ENCODE assay signal across 39 mouse cellular contexts in the genomic region with DNA sequence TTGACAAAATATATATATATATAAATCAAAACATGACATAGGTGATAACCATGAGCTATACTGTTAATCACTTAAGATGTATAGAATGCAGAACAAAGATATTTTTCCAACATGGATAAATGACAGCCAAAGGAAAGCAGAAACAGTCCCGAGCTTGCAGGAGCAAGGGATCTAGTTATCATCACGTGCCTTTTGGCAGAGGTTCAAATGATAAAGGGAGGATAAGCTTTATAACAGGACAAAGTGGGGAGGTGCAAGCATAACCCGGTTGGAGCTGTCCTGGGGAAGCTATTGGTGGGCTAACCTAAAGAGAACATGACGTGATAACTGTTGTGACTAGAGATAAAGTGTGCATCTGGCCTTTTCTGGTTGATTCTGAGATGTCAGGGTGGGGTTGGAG. TPM values are rescaled to one million over a fixed set of nuclear protein-coding genes. Genes with fewer than 3 reads are reported as not detected.
"Had no signal": no experiment of that assay in that cellular context is flagged by ENCODE, and none has a peak within 500 bp of the region (broad histone marks: within the 10 kb centered on the region; RNA-seq: fewer than 3 reads in every experiment).

No protein-coding gene starts in this region.

- H3K4me2 ChIP-seq: embryonic facial prominence, embryonic 12.5 days; embryonic facial prominence, embryonic 13.5 days; embryonic facial prominence, embryonic 15.5 days; forebrain, embryonic 12.5 days; forebrain, embryonic 13.5 days; forebrain, embryonic 15.5 days had no signal

- ATAC-seq: forebrain, embryonic 13.5 days; forebrain, embryonic 14.5 days; forebrain, embryonic 15.5 days; forebrain, postnatal 0 days had no signal

- H3K36me3 ChIP-seq: forebrain, embryonic 15.5 days had no signal

- H3K27ac ChIP-seq: embryonic facial prominence, embryonic 10.5 days; embryonic facial prominence, embryonic 12.5 days; embryonic facial prominence, embryonic 13.5 days; embryonic facial prominence, embryonic 15.5 days; forebrain, embryonic 10.5 days; forebrain, embryonic 12.5 days; forebrain, embryonic 13.5 days; forebrain, embryonic 15.5 days; gastrocnemius, adult 2 months; heart, adult 2 months had no signal

- DNase-seq: cerebellum, adult 8-10 months; cerebellum, adult 9-10 months; cerebellum, adult 9-11 months; cerebellum, postnatal 10 days; cerebellum, postnatal 14 days; cerebellum, postnatal 25 days; cerebellum, postnatal 36 days; embryo, embryonic 11 days; forebrain, postnatal 0 days; gastrocnemius, adult 2 months; gastrocnemius, postnatal 10 days; gastrocnemius, postnatal 14 days; gastrocnemius, postnatal 25 days; gastrocnemius, postnatal 36 days; heart, adult 11 months; heart, adult 18-20 months; heart, adult 2 months had no signal

- H3K4me3 ChIP-seq: embryonic facial prominence, embryonic 10.5 days; embryonic facial prominence, embryonic 12.5 days; embryonic facial prominence, embryonic 13.5 days; embryonic facial prominence, embryonic 15.5 days; erythroblast, embryonic 14.5 days; forebrain, embryonic 10.5 days; forebrain, embryonic 12.5 days; forebrain, embryonic 13.5 days; forebrain, embryonic 15.5 days; gastrocnemius, adult 2 months; heart, adult 2 months had no signal

- H3K9me3 ChIP-seq: embryonic facial prominence, embryonic 12.5 days; embryonic facial prominence, embryonic 13.5 days; embryonic facial prominence, embryonic 15.5 days; forebrain, embryonic 13.5 days; forebrain, embryonic 15.5 days had no signal

- H3K27me3 ChIP-seq: embryonic facial prominence, embryonic 12.5 days; embryonic facial prominence, embryonic 13.5 days; embryonic facial prominence, embryonic 15.5 days; forebrain, embryonic 12.5 days; forebrain, embryonic 13.5 days; forebrain, embryonic 15.5 days had no signal

- H3K9ac ChIP-seq: embryonic facial prominence, embryonic 12.5 days; embryonic facial prominence, embryonic 13.5 days; embryonic facial prominence, embryonic 15.5 days; forebrain, embryonic 12.5 days; forebrain, embryonic 13.5 days; forebrain, embryonic 15.5 days; forebrain, postnatal 0 days had no signal

RNA-seq across cellular contexts. Expression of gene Tubal3, which starts 4.6 kb away (rescaled TPM):
- total RNA-seq: common myeloid progenitor, adult 5-6 weeks; forebrain, postnatal 0 days; gastrocnemius, adult 18-20 months; gastrocnemius, adult 2 months; gastrocnemius, adult 8-10 months; gastrocnemius, postnatal 10 days; gastrocnemius, postnatal 14 days; gastrocnemius, postnatal 25 days; gastrocnemius, postnatal 36 days; gastrocnemius, postnatal 4 days; granulocyte monocyte progenitor cell, adult 5-6 weeks; heart, adult 18-20 months; heart, adult 2 months; heart, adult 8-10 months had no signal
- polyA plus RNA-seq: cortical plate, adult 2 months; embryonic facial prominence, embryonic 10.5 days; embryonic facial prominence, embryonic 11.5 days; embryonic facial prominence, embryonic 12.5 days; embryonic facial prominence, embryonic 13.5 days; embryonic facial prominence, embryonic 15.5 days; erythroblast, embryonic 14.5 days; forebrain, embryonic 10.5 days; forebrain, embryonic 11.5 days; forebrain, embryonic 12.5 days; forebrain, embryonic 13.5 days; forebrain, embryonic 14.5 days; forebrain, embryonic 15.5 days; frontal cortex, adult 2 months; gonadal fat pad, adult 2 months; heart, adult 2 months had no signal

RNA-seq across cellular contexts. Expression of gene Ucn3, which starts 31.6 kb away (rescaled TPM):
- total RNA-seq: common myeloid progenitor, adult 5-6 weeks; gastrocnemius, adult 18-20 months; gastrocnemius, adult 2 months; gastrocnemius, adult 8-10 months; gastrocnemius, postnatal 10 days; gastrocnemius, postnatal 14 days; gastrocnemius, postnatal 25 days; gastrocnemius, postnatal 36 days; gastrocnemius, postnatal 4 days; granulocyte monocyte progenitor cell, adult 5-6 weeks; heart, adult 18-20 months; heart, adult 2 months; heart, adult 8-10 months had no signal
- polyA plus RNA-seq: cortical plate, adult 2 months; embryonic facial prominence, embryonic 10.5 days; embryonic facial prominence, embryonic 11.5 days; embryonic facial prominence, embryonic 12.5 days; embryonic facial prominence, embryonic 13.5 days; embryonic facial prominence, embryonic 14.5 days; embryonic facial prominence, embryonic 15.5 days; erythroblast, embryonic 14.5 days; forebrain, embryonic 10.5 days; forebrain, embryonic 11.5 days; forebrain, embryonic 12.5 days; forebrain, embryonic 13.5 days; forebrain, embryonic 14.5 days; frontal cortex, adult 2 months; gonadal fat pad, adult 2 months; heart, adult 2 months had no signal

RNA-seq across cellular contexts. Expression of gene Calm5, which starts 59.5 kb away (rescaled TPM):
- total RNA-seq: common myeloid progenitor, adult 5-6 weeks; forebrain, postnatal 0 days; gastrocnemius, adult 2 months; gastrocnemius, adult 8-10 months; gastrocnemius, postnatal 10 days; gastrocnemius, postnatal 14 days; gastrocnemius, postnatal 25 days; gastrocnemius, postnatal 36 days; gastrocnemius, postnatal 4 days; granulocyte monocyte progenitor cell, adult 5-6 weeks; heart, adult 18-20 months; heart, adult 2 months; heart, adult 8-10 months had no signal
- polyA plus RNA-seq: cortical plate, adult 2 months; embryonic facial prominence, embryonic 10.5 days; embryonic facial prominence, embryonic 11.5 days; embryonic facial prominence, embryonic 12.5 days; embryonic facial prominence, embryonic 13.5 days; erythroblast, embryonic 14.5 days; forebrain, embryonic 10.5 days; forebrain, embryonic 11.5 days; forebrain, embryonic 12.5 days; forebrain, embryonic 13.5 days; forebrain, embryonic 14.5 days; forebrain, embryonic 15.5 days; forebrain, postnatal 0 days; frontal cortex, adult 2 months; gonadal fat pad, adult 2 months; heart, adult 2 months had no signal
